Mouse (Mus musculus) embryonic fibroblast, embryonic 13.5 days (primary cell): ENCODE results near the gene Rundc1. TPM values are rescaled to one million over a fixed set of nuclear protein-coding genes. Genes with fewer than 3 reads are reported as not detected.
"Not testable (repeated sequence)": the region's sequence is repeated elsewhere in the genome, so short reads cannot be mapped to it uniquely, and the experiment has no call there.

Experiments
- H3K27ac ChIP-seq: 2 replicates; pipeline ENCODE4 v1.5.1; 2012; ENCODE audit warnings: low read length, control low read depth, inconsistent platforms; ENCODE audit not compliant: insufficient read depth
- H3K4me1 ChIP-seq: 2 replicates; pipeline ENCODE4 v1.6.1; 2011; ENCODE audit warnings: low read length; ENCODE audit not compliant: control insufficient read depth, insufficient read depth
- H3K4me3 ChIP-seq: 2 replicates; pipeline ENCODE4 v1.5.1; 2011; ENCODE audit warnings: mild to moderate bottlenecking, control low read depth, low read length; ENCODE audit not compliant: insufficient read depth
- CTCF ChIP-seq: IDR thresholded peaks from 2 replicates; pipeline ENCODE4 v1.5.1; 2011; ENCODE audit warnings: mild to moderate bottlenecking, control low read depth, low read length, moderate library complexity, borderline replicate concordance; ENCODE audit not compliant: insufficient read depth
- POLR2A ChIP-seq: IDR thresholded peaks from 2 replicates; pipeline ENCODE4 v1.6.1; 2011; ENCODE audit warnings: low read depth, mild to moderate bottlenecking, control low read depth, low read length, moderate library complexity
- polyA plus RNA-seq: library from polyadenylated mRNA; stranded (reverse); fragments of >200 nt; gene quantifications from 2 replicates; pipeline ENCODE4 v1.2.4, GENCODE M21; 2011; ENCODE audit warnings: low read depth; ENCODE audit not compliant: missing spikeins, insufficient read length

Gene Rundc1
- polyA plus RNA-seq, 1 experiment: 10.1 TPM

DNA sequence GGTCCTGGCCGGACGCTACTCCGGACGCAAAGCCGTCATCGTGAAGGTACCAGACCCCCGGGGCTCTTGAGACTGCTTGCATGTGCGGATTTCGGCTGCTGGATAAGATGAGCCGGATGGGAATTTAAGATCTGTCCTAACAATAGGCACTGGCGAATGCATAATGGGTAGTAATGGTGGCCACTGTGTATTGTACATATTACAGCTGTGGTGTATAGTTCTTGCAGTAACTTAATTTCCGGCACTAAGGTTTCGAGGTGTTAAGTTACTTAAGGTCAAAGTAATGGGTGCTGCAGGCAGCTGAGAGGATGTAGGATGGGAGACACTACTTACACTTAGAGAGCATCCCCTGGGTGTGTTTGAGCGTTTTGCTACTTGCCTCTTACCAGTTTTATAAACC is 17.9 kb downstream of the Rundc1 start:
- TF ChIP-seq CTCF (no peak), POLR2A (no peak)
- Histone ChIP-seq H3K27ac (peak overlapping the region; percentile 45), H3K4me1 (no peaks in the 10 kb centered on the region), H3K4me3 (peak overlapping the region; percentile 100)

DNA sequence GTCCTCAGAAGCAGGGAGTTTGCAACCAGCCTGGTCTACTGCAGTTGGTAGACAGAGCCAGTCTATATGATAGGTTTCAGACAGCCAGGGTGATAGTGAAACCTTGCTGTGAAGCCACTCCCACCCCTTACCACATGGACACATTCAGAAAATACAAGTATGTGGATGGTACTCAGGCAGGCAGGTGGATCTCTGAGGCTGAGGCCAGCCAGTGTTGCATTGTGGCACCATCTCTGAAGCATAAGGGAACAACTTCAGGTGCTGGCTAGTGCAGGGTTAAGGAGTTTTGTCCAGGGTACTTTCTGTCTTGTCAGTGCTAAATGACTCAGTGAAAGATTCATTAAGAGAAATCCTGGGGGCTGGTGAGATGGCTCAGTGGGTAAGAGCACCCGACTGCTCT is 21.4 kb downstream of the Rundc1 start:
- no peak overlapping the region for H3K4me3 ChIP-seq
- H3K4me1 ChIP-seq: peaks cover 2% of the 10 kb centered on the region; the same call in 1 of the 2 replicates
- no peak for TF ChIP-seq CTCF
- TF ChIP-seq POLR2A: peak; percentile 46; the same call in 1 of the 2 replicates
- no peak overlapping the region for H3K27ac ChIP-seq

DNA sequence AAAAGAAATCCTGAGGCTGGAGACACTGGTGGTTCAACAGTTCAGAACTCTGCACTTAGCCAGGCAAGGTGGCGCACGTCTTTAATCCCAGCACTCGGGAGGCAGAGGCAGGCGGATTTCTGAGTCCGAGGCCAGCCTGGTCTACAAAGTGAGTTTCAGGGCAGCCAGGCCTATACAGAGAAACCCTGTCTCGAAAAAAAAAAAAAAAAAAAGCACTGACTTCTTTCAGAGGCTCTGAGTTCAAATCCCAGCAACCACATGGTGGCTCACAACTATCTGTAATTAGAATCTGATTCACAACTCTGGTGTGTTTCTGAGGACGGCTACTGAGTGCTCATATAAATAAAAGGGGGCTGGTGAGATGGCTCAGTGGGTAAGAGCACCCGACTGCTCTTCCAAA is 22.0 kb downstream of the Rundc1 start:
- not testable (repeated sequence) for H3K27ac ChIP-seq, H3K4me1 ChIP-seq, H3K4me3 ChIP-seq

DNA sequence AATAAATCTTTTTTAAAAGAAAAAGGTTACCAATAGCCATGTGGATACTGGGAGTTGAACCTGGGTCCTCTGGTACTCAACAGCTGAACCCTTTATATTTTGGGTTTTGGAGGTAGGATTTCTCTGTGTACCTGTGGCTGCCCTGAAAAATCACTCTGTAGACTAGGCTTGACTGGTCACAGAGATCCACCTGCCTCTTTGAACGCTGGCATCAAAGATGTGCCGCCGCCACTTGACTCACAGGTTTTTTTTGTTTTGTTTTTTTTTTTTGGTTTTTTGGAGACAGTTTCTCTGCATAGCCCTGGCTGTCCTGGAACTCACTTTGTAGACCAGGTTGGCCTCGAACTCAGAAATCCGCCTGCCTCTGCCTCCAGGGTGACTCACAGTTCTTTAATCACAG is 22.9 kb downstream of the Rundc1 start:
- Histone ChIP-seq H3K27ac (peak overlapping the region; percentile 34; the same call in 1 of the 2 replicates), H3K4me3 (no peak overlapping the region), H3K4me1 (peaks cover 6% of the 10 kb centered on the region; the same call in 1 of the 2 replicates)
- TF ChIP-seq CTCF (no peak), POLR2A (no peak)

DNA sequence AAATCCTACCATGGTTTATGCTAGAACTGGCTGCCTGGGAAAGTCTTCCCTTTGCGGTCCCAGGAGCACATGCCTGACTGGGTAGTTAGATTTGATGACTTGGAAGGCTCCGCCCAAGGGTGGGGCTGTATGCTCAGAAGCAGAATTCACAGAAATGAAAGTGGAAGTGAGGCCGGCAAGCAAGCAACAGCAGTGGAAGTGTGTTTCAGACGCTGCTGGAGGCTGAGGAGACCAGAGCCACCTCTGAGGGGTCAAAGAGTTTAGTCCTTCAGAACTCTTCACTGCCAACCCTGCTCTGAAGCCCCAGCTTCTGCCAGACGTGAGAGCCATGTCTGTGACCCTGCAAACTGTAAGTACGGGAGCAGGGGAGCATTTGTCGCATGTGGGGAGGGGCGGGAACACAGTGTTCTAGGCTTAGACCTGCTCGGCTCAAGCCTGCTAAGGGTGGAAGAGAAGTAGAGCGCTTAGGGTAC is 23.4 kb downstream of the Rundc1 start, which contains the start of gene Ifi35:
Gene Ifi35, plus strand, starts transcription at position 134 of the 473 bp plus-strand sequence.
- peak within 1 kb of the TSS; percentile 72 for H3K4me3 ChIP-seq
- TF ChIP-seq CTCF (no peak), POLR2A (peak; percentile 94)
- peaks cover 6% of the 10 kb centered on the region; the same call in 1 of the 2 replicates for H3K4me1 ChIP-seq
- peak within 1 kb of the TSS; percentile 65 for H3K27ac ChIP-seq

DNA sequence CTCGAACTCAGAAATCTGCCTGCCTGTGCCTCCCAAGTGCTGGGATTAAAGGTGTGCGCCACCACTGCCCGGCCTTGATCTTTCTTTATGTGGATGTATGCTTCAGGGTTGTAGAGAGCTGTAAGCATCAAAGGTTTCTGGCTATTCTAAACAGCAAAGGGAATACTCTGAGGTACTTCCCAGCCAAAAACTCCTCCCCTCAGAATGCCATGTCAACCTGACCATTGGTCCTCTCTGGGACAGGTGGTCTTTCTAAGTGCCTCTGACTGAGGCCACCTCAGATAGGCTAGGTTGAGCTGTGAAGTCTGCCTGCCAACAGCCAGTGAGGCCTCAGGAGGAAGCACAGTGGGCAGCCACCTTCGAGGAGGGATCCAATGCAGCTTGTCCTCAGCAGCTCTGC is 24.0 kb downstream of the Rundc1 start:
- no peak for TF ChIP-seq CTCF
- no peak for TF ChIP-seq POLR2A
- Histone ChIP-seq H3K4me1 (peaks cover 6% of the 10 kb centered on the region; the same call in 1 of the 2 replicates), H3K27ac (peak overlapping the region; percentile 65; the same call in 1 of the 2 replicates), H3K4me3 (peak overlapping the region; percentile 72)

DNA sequence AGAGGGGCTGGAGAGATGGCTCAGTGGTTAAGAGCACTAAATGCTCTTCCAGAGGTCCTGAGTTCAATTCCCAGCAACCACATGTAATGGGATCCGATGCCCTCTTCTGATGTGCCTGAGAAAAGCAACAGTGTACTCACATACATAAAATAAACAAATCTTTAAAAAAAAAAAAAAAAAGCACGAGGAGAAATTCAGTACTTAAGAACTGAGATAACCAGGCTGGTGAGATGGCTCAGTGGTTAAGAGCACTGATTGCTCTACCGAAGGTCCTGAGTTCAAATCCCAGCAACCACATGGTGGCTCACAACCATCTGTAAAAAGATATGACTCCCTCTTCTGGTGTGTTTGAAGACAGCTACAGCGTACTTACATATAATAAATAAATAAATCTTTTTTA is 24.7 kb downstream of the Rundc1 start:
- H3K4me3 ChIP-seq, H3K27ac ChIP-seq, H3K4me1 ChIP-seq: not testable (repeated sequence)

DNA sequence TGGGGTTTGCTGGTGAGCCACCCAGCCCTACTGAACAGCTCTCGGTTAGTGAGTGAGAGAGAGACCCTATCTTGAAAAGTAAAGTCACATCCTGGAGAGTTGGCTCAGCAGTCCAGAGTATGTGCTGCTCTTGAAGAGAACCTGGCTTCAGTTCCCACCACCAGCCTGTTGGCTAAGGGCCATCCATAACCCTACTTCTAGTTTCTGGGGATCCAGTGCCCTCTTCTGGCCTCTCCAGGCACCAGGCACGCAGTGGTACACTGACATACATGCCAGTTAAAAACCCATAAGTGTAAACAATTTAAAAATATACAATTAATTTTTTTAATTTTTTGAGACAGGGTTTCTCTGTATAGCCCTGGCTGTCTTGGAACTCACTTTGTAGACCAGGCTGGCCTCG is 25.5 kb downstream of the Rundc1 start:
- Histone ChIP-seq H3K4me3 (no peak overlapping the region), H3K27ac (no peak overlapping the region), H3K4me1 (peaks cover 11% of the 10 kb centered on the region)
- no peak for TF ChIP-seq POLR2A
- TF ChIP-seq CTCF: no peak

DNA sequence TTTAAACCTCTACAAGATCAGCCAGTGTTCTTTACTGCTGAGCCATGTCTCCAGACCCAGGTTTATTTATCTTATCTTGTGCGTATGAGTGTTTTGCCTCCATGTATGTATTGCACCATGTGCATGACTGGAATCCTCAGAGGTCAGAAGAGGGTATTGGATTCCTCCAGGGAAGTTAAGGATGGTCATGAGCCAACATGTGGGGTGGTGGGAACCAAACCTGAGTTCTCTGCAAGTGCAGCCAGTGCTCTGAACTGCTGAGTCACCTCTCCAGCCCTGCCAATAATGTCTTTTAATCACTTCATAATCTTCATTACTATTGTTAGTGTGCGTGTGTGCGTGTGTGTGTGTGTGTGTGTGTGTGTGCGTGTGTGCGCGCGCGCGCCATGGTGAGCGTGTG is 26.7 kb downstream of the Rundc1 start:
- Histone ChIP-seq H3K4me1 (peaks cover 11% of the 10 kb centered on the region), H3K4me3 (no peak overlapping the region), H3K27ac (peak overlapping the region; percentile 35; the same call in 1 of the 2 replicates)
- TF ChIP-seq POLR2A: no peak
- TF ChIP-seq CTCF: no peak

DNA sequence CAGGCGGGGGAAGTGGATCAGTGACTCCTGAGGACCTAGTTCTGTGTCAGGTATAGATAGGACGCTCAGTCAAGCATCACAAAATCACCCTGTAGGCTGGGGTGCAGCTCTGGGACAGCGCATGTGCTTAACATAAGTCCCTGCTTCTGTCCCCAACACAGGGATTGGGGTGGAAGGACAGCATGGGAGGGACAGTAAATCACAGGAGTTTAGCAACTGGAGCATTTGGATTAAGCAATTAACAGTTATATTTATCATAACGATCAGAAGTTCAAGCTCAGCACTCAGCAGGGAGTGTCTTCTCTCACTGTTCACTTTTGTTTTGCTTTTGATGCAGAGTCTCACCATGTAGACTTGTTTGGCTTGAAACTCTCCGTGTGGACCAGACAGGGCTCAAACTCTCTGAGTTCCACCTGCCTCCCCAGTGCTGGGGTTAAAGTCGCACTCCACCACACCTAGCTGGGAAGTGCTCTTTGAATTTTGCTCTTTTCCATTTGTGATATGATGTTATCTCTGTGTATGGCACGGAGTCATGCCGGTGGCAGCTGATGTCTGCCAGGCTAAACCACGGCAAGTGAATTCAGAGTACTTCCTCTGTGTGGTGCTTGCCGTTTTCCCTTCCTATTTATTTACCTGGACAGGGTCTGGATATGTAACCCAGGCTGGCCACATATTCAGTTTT is 27.3 kb downstream of the Rundc1 start:
- no peak for TF ChIP-seq CTCF
- no peak for TF ChIP-seq POLR2A
- Histone ChIP-seq H3K4me1 (peaks cover 11% of the 10 kb centered on the region), H3K27ac (no peak overlapping the region), H3K4me3 (no peak overlapping the region)

DNA sequence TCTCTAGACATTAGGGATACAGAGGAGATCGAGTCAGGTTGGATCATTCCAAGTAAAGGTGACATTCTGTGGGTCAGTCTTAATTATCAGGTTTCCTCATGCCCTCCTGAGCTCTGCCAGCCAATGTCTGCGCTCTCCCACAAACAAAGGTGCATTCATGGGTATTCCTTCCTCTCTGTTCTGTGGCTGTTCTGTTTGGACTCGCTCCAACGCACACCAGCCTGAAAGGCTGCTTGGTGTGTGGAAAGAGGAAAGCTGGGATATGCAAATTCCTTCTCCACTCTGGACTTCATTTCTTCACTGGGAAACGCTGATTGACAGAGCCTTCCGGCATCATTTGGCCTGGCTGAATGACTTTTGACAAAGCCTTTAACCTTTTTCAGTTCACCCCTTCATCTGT is 29.8 kb downstream of the Rundc1 start:
- H3K4me1 ChIP-seq: peaks cover 11% of the 10 kb centered on the region
- H3K27ac ChIP-seq: no peak overlapping the region
- no peak for TF ChIP-seq CTCF
- no peak for TF ChIP-seq POLR2A
- no peak overlapping the region for H3K4me3 ChIP-seq
